Mouse (Mus musculus) liver, postnatal 0 days (tissue): ENCODE data around the gene 1700025G04Rik.

Experiments used
- CTCF ChIP-seq: sonication (generic); IDR thresholded peaks from 2 replicates; pipeline ENCODE4 v1.5.1; 2016; ENCODE audit warnings: antibody characterized with exemption, low read depth
- EP300 ChIP-seq: IDR thresholded peaks from 2 replicates; pipeline ENCODE4 v1.6.1; 2016; ENCODE audit warnings: antibody characterized with exemption, low read depth, mild to moderate bottlenecking

DNA sequence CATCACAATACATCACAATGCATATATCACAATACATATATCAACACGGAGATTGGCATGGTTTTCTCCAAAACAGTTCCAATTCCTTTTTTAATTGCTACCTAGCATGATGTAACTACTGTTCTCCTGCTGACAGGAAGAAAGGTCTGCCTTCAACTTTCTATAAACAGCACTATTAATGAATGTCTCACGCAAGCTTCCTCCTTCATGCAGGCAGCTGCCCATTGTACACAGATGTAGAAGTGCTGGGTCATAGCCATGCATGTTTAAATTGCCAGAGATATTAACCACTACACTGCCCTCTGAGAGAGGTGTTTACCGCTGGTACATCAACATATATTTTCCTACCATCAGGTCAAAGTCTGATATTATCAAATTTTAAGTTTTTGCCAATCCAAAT, 113.1 kb downstream of the 1700025G04Rik start:
- TF ChIP-seq CTCF (no peak), EP300 (no peak)
